Mouse (Mus musculus): ENCODE measurements around the gene Lpar1.

GRCm38 (mm10) chr4:58516221-58516620, 37.5 kb downstream of the Lpar1 start:
- TF ChIP-seq GATA1 (IDR thresholded peaks at IDR 0.05; ENCODE audit: borderline replicate concordance, low read length) = no peak
- TF ChIP-seq TAL1 (conservative IDR thresholded peaks at IDR 0.05; ENCODE audit: low read depth, low read length) = no peak

All from G1E (cell line).